Mouse (Mus musculus) kidney, postnatal 0 days (tissue): ENCODE measurements around the gene Usp46. TPM values are rescaled to one million over a fixed set of nuclear protein-coding genes. Genes with fewer than 3 reads are reported as not detected.

ENCODE experiments used
- ATAC-seq: fragments of 200-750 bp; cut with Nextera tagmentation; replicated peaks from 2 replicates; pipeline ENCODE4 v1.8.0; 2017; ENCODE audit warnings: low read depth, moderate number of reproducible peaks, moderate TSS enrichment, moderate library complexity; ENCODE audit not compliant: low FRiP score
- DNase-seq: peaks from one replicate; pipeline ENCODE4 v3.0.0-alpha.2; 2016; ENCODE audit warnings: low spot score
- H3K27ac ChIP-seq: fragments of 300-500 bp; sonication (generic); 2 replicates; pipeline ENCODE4 v1.5.1; 2014; ENCODE audit warnings: mild to moderate bottlenecking
- H3K27me3 ChIP-seq: fragments of 300-500 bp; sonication (generic); 2 replicates; pipeline ENCODE4 v1.6.1; 2014; ENCODE audit warnings: low read length, mixed read lengths; ENCODE audit not compliant: insufficient read depth
- H3K36me3 ChIP-seq: fragments of 300-500 bp; sonication (generic); 2 replicates; pipeline ENCODE4 v1.6.1; 2014; ENCODE audit warnings: low read length, mixed read lengths; ENCODE audit not compliant: insufficient read depth
- H3K4me1 ChIP-seq: fragments of 300-500 bp; sonication (generic); replicated peaks from 2 replicates; pipeline ENCODE4 v1.6.1; 2014; ENCODE audit warnings: antibody characterized with exemption, low read length, mixed read lengths; ENCODE audit not compliant: insufficient read depth
- H3K4me2 ChIP-seq: fragments of 300-500 bp; sonication (generic); 2 replicates; pipeline ENCODE4 v1.6.1; 2014; ENCODE audit warnings: mild to moderate bottlenecking, low read length, moderate library complexity, mixed read lengths
- H3K4me3 ChIP-seq: fragments of 300-500 bp; sonication (generic); replicated peaks from 2 replicates; pipeline ENCODE4 v1.5.1; 2014; ENCODE audit warnings: low read depth, low read length
- H3K9ac ChIP-seq: fragments of 300-500 bp; sonication (generic); 2 replicates; pipeline ENCODE4 v1.6.1; 2014; ENCODE audit warnings: low read depth, low read length
- H3K9me3 ChIP-seq: fragments of 300-500 bp; sonication (generic); replicated peaks from 2 replicates; pipeline ENCODE4 v1.6.1; 2016; ENCODE audit warnings: low read length, inconsistent platforms, mixed read lengths
- CTCF ChIP-seq: IDR thresholded peaks from 2 replicates; pipeline ENCODE4 v1.5.1; 2016; ENCODE audit warnings: antibody characterized with exemption, low read depth, mild to moderate bottlenecking, moderate library complexity
- WGBS: fragments of 180-500 bp; shearing (Covaris S2); extraction: QIAGEN DNeasy Blood & Tissue Kit; methylation state at CpG from one replicate; pipeline ENCODE4 v1.1.7; 2014; 5-methylcytosine and 5-hydroxymethylcytosine counted together
- polyA plus RNA-seq: library from polyadenylated mRNA; unstranded; fragments of >200 nt; fragmentation: Nextera tagmentation; extraction: Ambion mirVana; gene quantifications from 2 replicates; pipeline ENCODE4 v1.2.1, GENCODE M21; 2015

The Usp46 gene
- polyA plus RNA-seq, 1 experiment from 2014 or later: 21.3 TPM

GRCm38 (mm10) chr5:73998966-73999365 lies 69.3 kb downstream of the Usp46 start:
- Histone ChIP-seq H3K27ac (no peak overlapping the region), H3K36me3 (0 out of 2 replicates have a peak, but pooled peaks cover 21% of the 10 kb centered on the region), H3K4me3 (no peak overlapping the region), H3K27me3 (no peaks in the 10 kb centered on the region), H3K4me1 (no peaks in the 10 kb centered on the region), H3K9me3 (no peaks in the 10 kb centered on the region), H3K9ac (no peak overlapping the region), H3K4me2 (no peak overlapping the region)
- DNase-seq: no peak
- ATAC-seq: no peak
- WGBS: 85% methylated on average over 5 of the region's 5 CpGs
- TF ChIP-seq CTCF: no peak

- Histone ChIP-seq H3K4me2 (no peak overlapping the region), H3K36me3 (0 out of 2 replicates have a peak, but pooled peaks cover 3% of the 10 kb centered on the region), H3K27ac (no peak overlapping the region), H3K27me3 (no peaks in the 10 kb centered on the region), H3K9ac (no peak overlapping the region), H3K4me1 (no peaks in the 10 kb centered on the region), H3K4me3 (no peak overlapping the region), H3K9me3 (no peaks in the 10 kb centered on the region)
- ATAC-seq (peak; percentile 29; the same call in 1 of the 2 replicates), DNase-seq (no peak)
- no peak for TF ChIP-seq CTCF
These were observed 73.4 kb downstream of the Usp46 start for GRCm38 (mm10) chr5:73994850-73995249.

- 80% methylated on average over 4 of the region's 4 CpGs for WGBS
- Histone ChIP-seq H3K4me2 (no peak overlapping the region), H3K4me3 (no peak overlapping the region), H3K9me3 (no peaks in the 10 kb centered on the region), H3K36me3 (no peaks in the 10 kb centered on the region), H3K9ac (no peak overlapping the region), H3K4me1 (no peaks in the 10 kb centered on the region), H3K27me3 (no peaks in the 10 kb centered on the region), H3K27ac (no peak overlapping the region)
- DNase-seq (peak; percentile 58), ATAC-seq (no peak)
- TF ChIP-seq CTCF: peak; percentile 67
These were observed 74.7 kb downstream of the Usp46 start for GRCm38 (mm10) chr5:73993538-73993937.

- no peaks in the 10 kb centered on the region for H3K36me3 ChIP-seq
- no peak for TF ChIP-seq CTCF
- H3K4me2 ChIP-seq: no peak overlapping the region
- no peak overlapping the region for H3K27ac ChIP-seq
- WGBS: 77% methylated on average over 13 of the region's 13 CpGs
- H3K9ac ChIP-seq: no peak overlapping the region
- H3K4me1 ChIP-seq: no peaks in the 10 kb centered on the region
- H3K4me3 ChIP-seq: no peak overlapping the region
- ATAC-seq (no peak), DNase-seq (no peak)
- H3K9me3 ChIP-seq: no peaks in the 10 kb centered on the region
- H3K27me3 ChIP-seq: no peaks in the 10 kb centered on the region
These were observed 75.9 kb downstream of the Usp46 start for GRCm38 (mm10) chr5:73992321-73992720.

GRCm38 (mm10) chr5:73989532-73989931 lies 78.7 kb downstream of the Usp46 start:
- Histone ChIP-seq H3K9me3 (no peaks in the 10 kb centered on the region), H3K27me3 (no peaks in the 10 kb centered on the region), H3K36me3 (no peaks in the 10 kb centered on the region), H3K27ac (no peak overlapping the region), H3K4me1 (no peaks in the 10 kb centered on the region), H3K4me2 (no peak overlapping the region), H3K9ac (no peak overlapping the region), H3K4me3 (no peak overlapping the region)
- 94% methylated on average over 3 of the region's 3 CpGs for WGBS
- no peak for DNase-seq
- no peak for ATAC-seq
- TF ChIP-seq CTCF: no peak

GRCm38 (mm10) chr5:73987777-73988560 lies 80.3 kb downstream of the Usp46 start:
- no peak overlapping the region for H3K4me3 ChIP-seq
- WGBS: 71% methylated on average over 13 of the region's 13 CpGs
- no peak overlapping the region for H3K4me2 ChIP-seq
- H3K9ac ChIP-seq: no peak overlapping the region
- no peaks in the 10 kb centered on the region for H3K4me1 ChIP-seq
- H3K36me3 ChIP-seq: no peaks in the 10 kb centered on the region
- H3K27me3 ChIP-seq: no peaks in the 10 kb centered on the region
- TF ChIP-seq CTCF: no peak
- DNase-seq: no peak
- H3K9me3 ChIP-seq: no peaks in the 10 kb centered on the region
- H3K27ac ChIP-seq: no peak overlapping the region
- no peak for ATAC-seq
